Mouse (Mus musculus): Measurements from ENCODE around the gene Fbxl15. TPM values are rescaled to one million over a fixed set of nuclear protein-coding genes. Genes with fewer than 3 reads are reported as not detected.
A peak's percentile ranks its signal among the peaks of the same experiment; 100 is the strongest.

The Fbxl15 gene
- polyA plus RNA-seq, 1 experiment: 10.7 TPM

DNA sequence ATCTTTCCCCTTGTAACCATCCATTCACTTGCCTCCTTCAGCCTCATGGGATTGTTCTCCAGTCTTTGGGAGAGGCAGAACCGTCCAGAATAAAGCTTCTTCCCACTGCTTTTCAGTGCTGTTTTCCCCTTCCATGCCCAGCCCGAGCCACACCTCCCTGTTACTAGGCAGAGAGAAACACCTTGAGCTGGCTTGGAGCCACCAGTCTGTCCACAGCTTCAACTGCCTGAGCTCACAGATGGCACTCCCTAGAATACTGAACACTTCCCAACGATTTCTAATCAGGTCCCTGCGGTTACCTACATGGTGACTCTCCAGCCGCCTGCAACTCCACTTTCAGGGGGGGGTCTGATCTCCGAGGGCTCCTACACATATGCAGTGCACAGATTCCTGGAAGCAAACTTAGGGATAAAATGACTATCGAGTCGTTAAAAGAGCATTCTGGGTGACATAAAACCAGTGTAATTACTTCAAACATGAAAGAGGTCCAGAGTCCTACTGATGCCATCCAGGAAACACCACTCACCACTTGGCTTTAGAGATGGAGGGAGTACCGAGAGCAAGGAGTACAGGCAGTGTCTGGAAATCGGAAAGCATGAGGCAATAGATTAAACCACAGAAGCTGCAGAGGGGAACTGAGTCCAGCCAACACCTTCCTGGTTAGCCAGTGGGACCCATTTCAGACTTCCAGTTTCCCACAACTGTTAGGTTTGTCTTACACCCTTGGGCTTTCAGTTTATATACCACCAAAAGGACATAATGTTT lies 22.4 kb downstream of the Fbxl15 start, which contains the start of gene 2310034G01Rik:
TSS of gene 2310034G01Rik (minus strand) at position 135 of the 765 bp plus-strand sequence.
- no peak for TF ChIP-seq POLR2A (IDR thresholded peaks at IDR 0.05; ENCODE audit: borderline replicate concordance, extremely low read depth, low read depth, low read length)
- no peak for TF ChIP-seq CTCF (IDR thresholded peaks at IDR 0.05; ENCODE audit: insufficient read depth, low read length)
- Histone ChIP-seq H3K4me1 (ENCODE audit: control insufficient read depth, insufficient read depth, low read length) (peaks cover 3% of the 10 kb centered on the region; the same call in 1 of the 2 replicates), H3K4me3 (replicated peaks; ENCODE audit: extremely low read depth, low read depth, low read length) (peak within 1 kb of the TSS; percentile 56)
- WGBS: 48% methylated on average over 10 of the region's 10 CpGs
- DNase-seq: peak; percentile 40

- WGBS: 2% methylated on average over 29 of the region's 29 CpGs
- TF ChIP-seq CTCF (IDR thresholded peaks at IDR 0.05; ENCODE audit: insufficient read depth, low read length): no peak
- peak; percentile 16; the same call in 1 of the 2 replicates for TF ChIP-seq POLR2A (IDR thresholded peaks at IDR 0.05; ENCODE audit: borderline replicate concordance, extremely low read depth, low read depth, low read length)
- Histone ChIP-seq H3K4me3 (replicated peaks; ENCODE audit: extremely low read depth, low read depth, low read length) (peak overlapping the region; percentile 48), H3K4me1 (ENCODE audit: control insufficient read depth, insufficient read depth, low read length) (peaks cover 3% of the 10 kb centered on the region; the same call in 1 of the 2 replicates)
- DNase-seq: peak; percentile 86
Observed at GRCm38 (mm10) chr19:46356701-46357138, 28.7 kb downstream of the Fbxl15 start.

DNA sequence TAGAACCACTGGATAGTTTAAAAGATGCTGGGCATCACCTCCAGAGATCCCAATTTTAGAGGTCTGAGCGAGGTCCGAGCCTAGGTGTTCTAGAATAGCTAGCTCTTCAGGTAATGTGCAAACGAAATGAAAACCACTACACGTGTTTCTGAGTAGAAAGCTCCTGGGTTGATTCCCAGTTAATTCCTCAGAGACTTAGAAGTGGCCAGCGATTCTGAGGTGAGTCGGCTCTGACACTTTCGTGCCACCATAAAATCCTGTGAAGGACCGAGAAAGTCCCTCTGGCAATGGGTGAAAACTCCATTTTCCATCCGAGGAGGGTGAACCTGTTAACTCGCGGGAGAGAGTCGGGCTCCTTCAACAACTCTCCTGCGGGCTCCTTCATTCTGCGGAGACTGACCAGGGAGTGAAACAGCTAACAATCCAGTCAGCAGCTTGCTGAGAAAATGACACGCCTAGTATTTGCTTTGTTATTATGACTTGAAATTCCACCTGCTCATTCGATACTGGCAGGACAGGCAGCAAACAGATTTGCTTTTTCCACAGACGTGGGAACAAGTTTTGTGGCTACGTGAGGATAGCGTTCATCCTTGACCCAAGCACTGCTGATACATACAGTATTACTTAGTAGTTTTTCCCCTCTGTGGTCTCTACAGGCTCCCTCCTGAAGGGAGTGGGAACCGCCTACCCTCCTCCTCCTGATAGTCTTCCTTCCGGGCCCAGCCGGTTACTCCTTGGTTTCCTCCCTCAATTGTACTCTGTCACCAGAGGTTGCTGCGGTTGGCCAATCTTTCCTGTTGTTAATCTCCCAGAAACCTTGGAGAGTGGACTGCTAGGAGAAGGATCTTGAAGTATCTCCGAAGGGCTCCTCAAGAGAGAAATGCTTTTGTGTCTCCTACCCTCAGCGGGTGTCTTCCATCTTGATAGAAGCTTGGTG lies 29.6 kb downstream of the Fbxl15 start:
- peaks cover 3% of the 10 kb centered on the region; the same call in 1 of the 2 replicates for H3K4me1 ChIP-seq (ENCODE audit: control insufficient read depth, insufficient read depth, low read length)
- no peak for TF ChIP-seq POLR2A (IDR thresholded peaks at IDR 0.05; ENCODE audit: borderline replicate concordance, extremely low read depth, low read depth, low read length)
- no peak for TF ChIP-seq CTCF (IDR thresholded peaks at IDR 0.05; ENCODE audit: insufficient read depth, low read length)
- 12% methylated on average over 25 of the region's 25 CpGs for WGBS
- peak; percentile 46 for DNase-seq
- no peak overlapping the region for H3K4me3 ChIP-seq (replicated peaks; ENCODE audit: extremely low read depth, low read depth, low read length)

DNA sequence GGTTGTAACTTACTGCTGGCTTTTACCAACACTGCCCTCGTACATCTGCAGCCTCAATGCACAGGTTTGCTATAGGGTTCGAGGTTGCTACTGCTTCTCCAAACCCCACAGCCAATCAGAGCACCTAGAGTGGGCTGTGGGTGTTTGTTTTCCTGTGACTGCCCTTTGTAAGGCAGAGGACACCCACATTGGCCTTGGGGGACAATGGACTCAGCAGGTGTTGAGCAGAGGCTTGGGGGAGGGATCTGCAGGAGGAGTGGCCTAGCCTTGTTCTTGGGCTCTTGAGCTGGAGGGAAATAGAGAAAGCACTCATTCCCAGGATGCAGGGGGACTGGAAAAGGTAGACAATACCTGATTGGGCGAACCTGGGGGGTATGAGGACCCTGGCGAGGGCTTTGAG lies 30.4 kb downstream of the Fbxl15 start:
- Histone ChIP-seq H3K4me3 (replicated peaks; ENCODE audit: extremely low read depth, low read depth, low read length) (no peak overlapping the region), H3K4me1 (ENCODE audit: control insufficient read depth, insufficient read depth, low read length) (peaks cover 3% of the 10 kb centered on the region; the same call in 1 of the 2 replicates)
- 62% methylated on average over 4 of the region's 4 CpGs for WGBS
- no peak for DNase-seq
- TF ChIP-seq POLR2A (IDR thresholded peaks at IDR 0.05; ENCODE audit: borderline replicate concordance, extremely low read depth, low read depth, low read length) (no peak), CTCF (IDR thresholded peaks at IDR 0.05; ENCODE audit: insufficient read depth, low read length) (no peak)

DNA sequence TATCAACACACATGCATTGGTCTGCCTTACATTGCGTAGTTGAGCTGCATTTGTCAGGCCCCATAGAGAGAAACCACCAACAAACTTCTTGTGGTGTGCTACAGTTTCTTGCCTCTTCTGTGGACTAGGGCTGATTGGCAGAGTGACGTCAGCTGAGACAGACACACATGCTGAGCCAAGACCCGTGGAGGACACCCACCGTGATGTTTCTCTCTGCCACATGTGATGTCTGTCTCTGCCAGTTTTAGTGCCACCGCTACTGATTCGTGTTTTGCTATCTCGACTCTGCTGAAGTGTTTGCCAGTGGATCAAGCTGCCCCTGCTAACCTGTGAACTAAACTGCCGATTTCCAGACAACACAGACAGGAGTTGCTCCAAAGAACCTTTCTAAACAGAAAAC lies 34.1 kb downstream of the Fbxl15 start:
- TF ChIP-seq POLR2A (IDR thresholded peaks at IDR 0.05; ENCODE audit: borderline replicate concordance, extremely low read depth, low read depth, low read length) (no peak), CTCF (IDR thresholded peaks at IDR 0.05; ENCODE audit: insufficient read depth, low read length) (no peak)
- Histone ChIP-seq H3K4me1 (ENCODE audit: control insufficient read depth, insufficient read depth, low read length) (peaks cover 3% of the 10 kb centered on the region; the same call in 1 of the 2 replicates), H3K4me3 (replicated peaks; ENCODE audit: extremely low read depth, low read depth, low read length) (no peak overlapping the region)
- WGBS: 85% methylated on average over 8 of the region's 8 CpGs
- no peak for DNase-seq

GRCm38 (mm10) chr19:46363294-46364009 lies 35.5 kb downstream of the Fbxl15 start:
- no peak for DNase-seq
- TF ChIP-seq POLR2A (IDR thresholded peaks at IDR 0.05; ENCODE audit: borderline replicate concordance, extremely low read depth, low read depth, low read length): no peak
- no peak for TF ChIP-seq CTCF (IDR thresholded peaks at IDR 0.05; ENCODE audit: insufficient read depth, low read length)
- WGBS: 71% methylated on average over 11 of the region's 11 CpGs
- H3K4me1 ChIP-seq (ENCODE audit: control insufficient read depth, insufficient read depth, low read length): no peaks in the 10 kb centered on the region
- H3K4me3 ChIP-seq (replicated peaks; ENCODE audit: extremely low read depth, low read depth, low read length): no peak overlapping the region

GRCm38 (mm10) chr19:46367798-46368590 lies 40.0 kb downstream of the Fbxl15 start:
- WGBS: 88% methylated on average over 23 of the region's 23 CpGs
- TF ChIP-seq CTCF (IDR thresholded peaks at IDR 0.05; ENCODE audit: insufficient read depth, low read length) (no peak), POLR2A (IDR thresholded peaks at IDR 0.05; ENCODE audit: borderline replicate concordance, extremely low read depth, low read depth, low read length) (no peak)
- Histone ChIP-seq H3K4me3 (replicated peaks; ENCODE audit: extremely low read depth, low read depth, low read length) (no peak overlapping the region), H3K4me1 (ENCODE audit: control insufficient read depth, insufficient read depth, low read length) (no peaks in the 10 kb centered on the region)
- DNase-seq: no peak

DNA sequence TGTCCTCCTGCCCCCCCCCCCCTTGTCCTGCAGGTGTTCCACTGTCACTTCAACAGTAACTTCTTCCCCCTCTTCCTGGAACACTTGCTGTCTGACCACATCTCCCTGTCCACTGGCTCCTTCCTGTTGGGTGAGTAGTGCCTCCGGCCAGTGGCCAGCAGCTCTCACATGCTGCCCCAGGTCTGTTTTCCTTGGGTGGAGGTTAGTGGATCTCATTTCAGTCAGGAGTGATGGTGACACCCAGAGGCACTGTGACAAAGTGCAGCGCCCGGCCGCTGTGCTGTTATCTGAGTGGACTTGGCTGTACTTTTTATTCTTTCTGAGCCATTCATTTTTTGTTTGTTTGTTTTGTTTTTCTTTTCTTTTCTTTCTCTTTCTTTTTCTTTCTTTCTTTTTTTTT lies 41.2 kb downstream of the Fbxl15 start:
- peak; percentile 64 for DNase-seq
- WGBS: 8% methylated on average over 4 of the region's 4 CpGs
- TF ChIP-seq POLR2A (IDR thresholded peaks at IDR 0.05; ENCODE audit: borderline replicate concordance, extremely low read depth, low read depth, low read length): no peak
- TF ChIP-seq CTCF (IDR thresholded peaks at IDR 0.05; ENCODE audit: insufficient read depth, low read length): peak; percentile 80
- no peaks in the 10 kb centered on the region for H3K4me1 ChIP-seq (ENCODE audit: control insufficient read depth, insufficient read depth, low read length)
- no peak overlapping the region for H3K4me3 ChIP-seq (replicated peaks; ENCODE audit: extremely low read depth, low read depth, low read length)
